Mouse (Mus musculus) heart, embryonic 14.5 days (tissue): ENCODE measurements around the gene Tepsin. TPM values are rescaled to one million over a fixed set of nuclear protein-coding genes. Genes with fewer than 3 reads are reported as not detected.

Source experiments
- ATAC-seq: fragments of 200-750 bp; cut with Nextera tagmentation; 2 replicates; pipeline ENCODE4 v1.8.0; 2017; ENCODE audit warnings: low read depth, moderate TSS enrichment; ENCODE audit not compliant: insufficient number of reproducible peaks, insufficient read depth, low FRiP score
- H3K27ac ChIP-seq, 2 experiments: fragments of 200-500 bp in 1 of 2; fragments of 300-500 bp in 1 of 2; sonication (generic) in 1 of 2; replicated peaks in 1 of 2; 2 replicates each; pipeline ENCODE4 v1.5.1; 2012 to 2014; ENCODE audit warnings: low read depth in 2 of 2, low read length in 2 of 2, control low read depth in 1 of 2, mild to moderate bottlenecking in 1 of 2, mixed read lengths in 1 of 2; ENCODE audit not compliant: control insufficient read depth in 1 of 2, insufficient read depth in 1 of 2
- H3K27me3 ChIP-seq: fragments of 300-500 bp; sonication (generic); 2 replicates; pipeline ENCODE4 v1.6.1; 2014; ENCODE audit warnings: mild to moderate bottlenecking, low read length, control low read depth; ENCODE audit not compliant: control insufficient read depth, insufficient read depth
- H3K36me3 ChIP-seq: fragments of 300-500 bp; sonication (generic); 2 replicates; pipeline ENCODE4 v1.6.1; 2014; ENCODE audit warnings: mild to moderate bottlenecking, control low read depth, low read length, mixed read lengths; ENCODE audit not compliant: control insufficient read depth, insufficient read depth
- H3K4me1 ChIP-seq, 2 experiments: fragments of 200-500 bp in 1 of 2; fragments of 300-500 bp in 1 of 2; sonication (generic) in 1 of 2; 2 replicates each; pipeline ENCODE4 v1.6.1; 2012 to 2014; ENCODE audit warnings: low read length in 2 of 2, control low read depth in 1 of 2, mixed read lengths in 1 of 2; ENCODE audit not compliant: control insufficient read depth in 2 of 2, insufficient read depth in 2 of 2
- H3K4me2 ChIP-seq: fragments of 300-500 bp; sonication (generic); 2 replicates; pipeline ENCODE4 v1.6.1; 2014; ENCODE audit warnings: mild to moderate bottlenecking, low read length
- H3K4me3 ChIP-seq, 2 experiments: fragments of 200-500 bp in 1 of 2; fragments of 300-500 bp in 1 of 2; sonication (generic) in 1 of 2; 2 replicates each; pipeline ENCODE4 v1.5.1; 2012 to 2014; ENCODE audit warnings: low read length in 2 of 2, mild to moderate bottlenecking in 2 of 2, control low read depth in 1 of 2, low read depth in 1 of 2, moderate library complexity in 1 of 2; ENCODE audit not compliant: control insufficient read depth in 1 of 2, insufficient read depth in 1 of 2
- H3K9ac ChIP-seq: fragments of 300-500 bp; sonication (generic); 2 replicates; pipeline ENCODE4 v1.6.1; 2014; ENCODE audit warnings: mild to moderate bottlenecking, low read length
- H3K9me3 ChIP-seq: fragments of 300-500 bp; sonication (generic); 2 replicates; pipeline ENCODE4 v1.6.1; 2016; ENCODE audit warnings: low read length, control low read depth; ENCODE audit not compliant: control insufficient read depth
- WGBS: fragments of 180-500 bp; shearing (Covaris S2); extraction: QIAGEN DNeasy Blood & Tissue Kit; methylation state at CpG from one replicate; pipeline ENCODE4 v1.1.7; 2014; 5-methylcytosine and 5-hydroxymethylcytosine counted together
- polyA plus RNA-seq: library from polyadenylated mRNA; unstranded; fragments of >200 nt; fragmentation: Nextera tagmentation; extraction: Ambion mirVana; gene quantifications from 2 replicates; pipeline ENCODE4 v1.2.1, GENCODE M21; 2014

The Tepsin gene
- polyA plus RNA-seq, 1 experiment from 2014 or later: 13.9 TPM

- Histone ChIP-seq H3K4me3 (peak overlapping the region in 1 of 2 experiments; percentile 4; a peak in 1 of 4 replicates), H3K9ac (peak overlapping the region; percentile 8; the same call in 1 of the 2 replicates), H3K4me2 (peak overlapping the region; percentile 96), H3K36me3 (no peaks in the 10 kb centered on the region), H3K9me3 (no peaks in the 10 kb centered on the region), H3K27ac (no peak overlapping the region), H3K27me3 (peaks cover 42% of the 10 kb centered on the region), H3K4me1 (peaks cover 19 to 32% of the 10 kb centered on the region in 2 experiments)
- no peak for ATAC-seq
- WGBS: 5% methylated on average over 21 of the region's 23 CpGs
Measured at GRCm38 (mm10) chr11:120048252-120048556, 50.3 kb downstream of the Tepsin start.

DNA sequence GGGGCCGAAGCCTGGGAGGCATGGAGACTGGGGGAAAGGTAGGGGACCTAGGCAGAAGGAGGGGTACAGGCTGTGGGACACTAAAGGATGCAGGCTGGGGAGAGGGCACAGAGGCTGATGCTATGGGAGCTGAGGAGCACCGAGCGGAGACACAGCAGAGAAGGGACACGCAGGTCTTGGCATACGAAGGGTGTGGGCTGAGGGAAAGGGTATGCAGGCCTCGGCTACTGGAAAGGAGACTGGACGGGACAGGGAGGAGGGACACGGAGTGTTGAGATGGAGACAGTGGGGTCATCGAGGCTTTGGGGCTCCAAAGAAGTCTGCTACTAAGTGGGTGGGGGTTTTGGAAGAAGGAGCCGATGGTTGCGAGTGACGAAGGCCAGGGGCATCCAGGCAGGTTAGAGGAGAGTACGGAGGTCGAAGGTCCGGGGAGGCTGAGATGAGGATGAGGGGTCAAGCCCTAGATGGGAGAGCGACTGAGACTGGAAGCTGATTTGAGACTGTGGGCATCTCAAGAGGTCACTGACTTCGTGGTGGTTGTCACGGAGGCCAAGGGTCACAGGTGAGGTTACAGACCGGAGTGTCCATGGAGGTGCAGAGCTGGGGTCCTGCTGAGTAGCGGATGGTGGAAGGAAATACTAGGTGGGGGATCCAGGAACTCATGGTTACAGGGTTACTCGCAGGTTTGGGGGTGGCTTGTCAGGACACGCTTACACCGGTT is 50.8 kb downstream of the Tepsin start:
- Histone ChIP-seq H3K27me3 (peaks cover 42% of the 10 kb centered on the region), H3K27ac (no peak overlapping the region), H3K9me3 (no peaks in the 10 kb centered on the region), H3K4me3 (peak overlapping the region; percentile 20 to 56), H3K4me1 (peaks cover 19 to 28% of the 10 kb centered on the region in 2 experiments), H3K4me2 (peak overlapping the region; percentile 96), H3K9ac (peak overlapping the region; percentile 70; the same call in 1 of the 2 replicates), H3K36me3 (no peaks in the 10 kb centered on the region)
- ATAC-seq: no peak
- WGBS: 11% methylated on average over 23 of the region's 23 CpGs

GRCm38 (mm10) chr11:120046553-120047191 is 51.9 kb downstream of the Tepsin start, which contains the start of gene Aatk:
TSS of gene Aatk (minus strand) at chr11:120047167.
- no peak for ATAC-seq
- H3K27me3 ChIP-seq: peaks cover 42% of the 10 kb centered on the region
- H3K36me3 ChIP-seq: no peaks in the 10 kb centered on the region
- peaks cover 18 to 26% of the 10 kb centered on the region in 2 experiments for H3K4me1 ChIP-seq
- H3K27ac ChIP-seq: no peak within 1 kb of the TSS
- H3K4me2 ChIP-seq: peak within 1 kb of the TSS; percentile 96
- H3K9me3 ChIP-seq: no peaks in the 10 kb centered on the region
- H3K9ac ChIP-seq: peak within 1 kb of the TSS; percentile 70
- H3K4me3 ChIP-seq: peak within 1 kb of the TSS; percentile 49 to 56
- WGBS: 3% methylated on average over 48 of the region's 63 CpGs

GRCm38 (mm10) chr11:120045839-120046552 is 52.5 kb downstream of the Tepsin start:
- Histone ChIP-seq H3K4me2 (peak overlapping the region; percentile 96), H3K27ac (no peak overlapping the region), H3K9ac (no peak overlapping the region), H3K4me3 (peak overlapping the region in 1 of 2 experiments; percentile 56; a peak in 1 of 4 replicates), H3K9me3 (no peaks in the 10 kb centered on the region), H3K4me1 (peaks cover 13 to 26% of the 10 kb centered on the region in 2 experiments), H3K36me3 (no peaks in the 10 kb centered on the region), H3K27me3 (peaks cover 42% of the 10 kb centered on the region)
- ATAC-seq: no peak
- 60% methylated on average over 11 of the region's 11 CpGs for WGBS

- H3K9me3 ChIP-seq: no peaks in the 10 kb centered on the region
- peaks cover 16 to 27% of the 10 kb centered on the region in 2 experiments; a peak in 3 of 4 replicates for H3K4me1 ChIP-seq
- ATAC-seq: no peak
- H3K4me2 ChIP-seq: no peak overlapping the region
- H3K9ac ChIP-seq: no peak overlapping the region
- H3K36me3 ChIP-seq: no peaks in the 10 kb centered on the region
- peaks cover 42% of the 10 kb centered on the region for H3K27me3 ChIP-seq
- WGBS: 69% methylated on average over 4 of the region's 4 CpGs
- no peak overlapping the region for H3K27ac ChIP-seq
- H3K4me3 ChIP-seq: no peak overlapping the region
Measured at GRCm38 (mm10) chr11:120045341-120045740, 53.2 kb downstream of the Tepsin start.

- no peaks in the 10 kb centered on the region for H3K9me3 ChIP-seq
- no peak for ATAC-seq
- no peak overlapping the region for H3K4me3 ChIP-seq
- peak overlapping the region; percentile 50 to 71; a peak in 3 of 4 replicates for H3K27ac ChIP-seq
- H3K27me3 ChIP-seq: peaks cover 22% of the 10 kb centered on the region
- no peak overlapping the region; the same call in 1 of the 2 replicates for H3K9ac ChIP-seq
- H3K4me1 ChIP-seq: peaks cover 22 to 34% of the 10 kb centered on the region in 2 experiments
- WGBS: 67% methylated on average over 7 of the region's 7 CpGs
- no peaks in the 10 kb centered on the region for H3K36me3 ChIP-seq
- no peak overlapping the region for H3K4me2 ChIP-seq
Measured at GRCm38 (mm10) chr11:120042141-120042838, 56.2 kb downstream of the Tepsin start.
